Mouse (Mus musculus) heart, adult 18-20 months (tissue): ENCODE data around the gene Zdhhc12. TPM values are rescaled to one million over a fixed set of nuclear protein-coding genes. Genes with fewer than 3 reads are reported as not detected.
"Not testable (repeated sequence)": the region's sequence is repeated elsewhere in the genome, so short reads cannot be mapped to it uniquely, and the experiment has no call there.

Experiments
- DNase-seq, 2 experiments: peaks; one replicate each; pipeline ENCODE4 v3.0.0; 2021 to 2022; ENCODE audit warnings: mixed read lengths in 1 of 2
- total RNA-seq, 2 experiments: library from RNA; stranded (reverse); gene quantifications; 2 replicates each; pipeline ENCODE4 v1.2.3; 2021

The Zdhhc12 gene
- total RNA-seq, 2 experiments from 2014 or later = 2.8 to 3.9 TPM

DNA sequence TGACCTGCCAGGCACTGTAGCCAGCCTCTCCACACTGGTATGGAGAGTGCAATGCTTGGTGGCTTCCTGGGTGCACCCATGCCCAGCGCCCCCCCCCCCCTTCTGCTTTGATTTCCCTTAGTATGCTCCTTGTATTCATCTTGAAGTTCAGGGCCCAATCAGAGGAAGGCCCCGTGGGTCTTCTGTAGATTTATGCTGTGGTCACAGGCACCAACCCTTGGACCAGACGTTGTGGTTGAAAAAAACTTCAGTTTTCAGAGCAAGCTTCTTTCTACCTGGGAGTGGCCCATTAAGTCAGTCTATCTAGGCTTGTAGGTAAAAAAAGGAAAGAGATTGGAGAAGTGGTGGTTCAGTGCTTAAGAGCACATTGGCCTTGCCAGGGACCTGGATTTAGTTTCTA lies 29.7 kb downstream of the Zdhhc12 start:
- DNase-seq = no peak

DNA sequence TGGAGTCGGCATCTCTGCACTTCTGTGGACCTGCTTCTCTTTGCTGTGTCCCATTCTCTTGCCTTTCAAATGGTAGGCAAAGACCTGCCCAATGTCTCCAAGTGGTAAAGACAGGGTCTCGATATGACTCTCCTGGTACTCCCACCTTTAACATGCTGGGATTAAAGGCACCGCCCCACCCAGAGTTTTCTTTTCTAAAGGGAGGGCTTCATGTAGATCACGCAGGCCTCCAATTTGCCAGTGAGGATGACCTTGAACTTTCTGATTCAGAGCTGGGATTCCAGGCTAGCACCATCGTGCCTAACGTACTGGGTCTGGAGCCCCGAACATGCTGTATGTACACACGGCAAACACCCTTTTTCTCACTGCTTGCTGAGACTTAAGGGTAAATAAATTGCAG lies 30.2 kb downstream of the Zdhhc12 start:
- no peak for DNase-seq

DNA sequence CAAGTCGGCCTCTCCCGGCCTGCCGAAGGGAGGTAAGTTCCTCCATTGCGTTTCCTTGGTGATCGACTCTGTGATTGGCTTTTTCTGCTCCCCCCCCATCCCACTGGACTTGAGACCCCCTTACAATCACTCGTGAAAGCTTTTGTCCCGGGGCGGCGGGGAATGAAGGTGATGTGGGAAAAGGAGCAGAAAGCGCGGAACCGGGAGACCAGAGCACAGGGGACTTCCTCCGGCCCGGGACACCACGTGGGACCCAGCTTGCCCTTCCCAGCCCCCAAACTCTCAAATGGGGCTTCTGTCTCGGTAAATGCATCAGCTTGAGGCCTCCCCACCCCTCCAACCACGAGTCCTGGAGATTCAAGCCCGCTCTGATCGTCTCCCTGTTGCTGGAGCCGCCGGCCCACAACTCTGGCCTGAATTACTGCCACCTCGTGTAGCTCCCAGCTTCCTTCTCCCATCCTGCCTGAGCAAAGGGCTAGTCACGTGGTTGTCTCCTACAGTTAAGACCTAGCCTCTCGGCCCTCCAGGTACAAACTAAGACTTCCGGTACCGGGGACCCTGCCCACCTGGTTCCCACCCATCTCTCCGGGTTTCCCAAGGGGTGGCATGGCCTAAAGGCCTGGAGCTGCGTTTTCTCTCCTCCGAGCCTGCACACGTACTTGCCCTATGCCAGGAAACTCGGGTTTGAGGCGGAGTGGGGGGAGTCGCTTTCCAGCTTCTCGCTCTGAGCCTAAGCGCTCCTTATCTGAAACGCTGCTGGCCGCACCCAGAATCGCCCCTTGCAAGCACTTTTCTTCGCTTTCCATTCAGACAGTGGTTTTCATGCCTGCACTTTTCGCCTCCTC lies 31.0 kb downstream of the Zdhhc12 start:
- DNase-seq = peak; percentile 79 to 81

DNA sequence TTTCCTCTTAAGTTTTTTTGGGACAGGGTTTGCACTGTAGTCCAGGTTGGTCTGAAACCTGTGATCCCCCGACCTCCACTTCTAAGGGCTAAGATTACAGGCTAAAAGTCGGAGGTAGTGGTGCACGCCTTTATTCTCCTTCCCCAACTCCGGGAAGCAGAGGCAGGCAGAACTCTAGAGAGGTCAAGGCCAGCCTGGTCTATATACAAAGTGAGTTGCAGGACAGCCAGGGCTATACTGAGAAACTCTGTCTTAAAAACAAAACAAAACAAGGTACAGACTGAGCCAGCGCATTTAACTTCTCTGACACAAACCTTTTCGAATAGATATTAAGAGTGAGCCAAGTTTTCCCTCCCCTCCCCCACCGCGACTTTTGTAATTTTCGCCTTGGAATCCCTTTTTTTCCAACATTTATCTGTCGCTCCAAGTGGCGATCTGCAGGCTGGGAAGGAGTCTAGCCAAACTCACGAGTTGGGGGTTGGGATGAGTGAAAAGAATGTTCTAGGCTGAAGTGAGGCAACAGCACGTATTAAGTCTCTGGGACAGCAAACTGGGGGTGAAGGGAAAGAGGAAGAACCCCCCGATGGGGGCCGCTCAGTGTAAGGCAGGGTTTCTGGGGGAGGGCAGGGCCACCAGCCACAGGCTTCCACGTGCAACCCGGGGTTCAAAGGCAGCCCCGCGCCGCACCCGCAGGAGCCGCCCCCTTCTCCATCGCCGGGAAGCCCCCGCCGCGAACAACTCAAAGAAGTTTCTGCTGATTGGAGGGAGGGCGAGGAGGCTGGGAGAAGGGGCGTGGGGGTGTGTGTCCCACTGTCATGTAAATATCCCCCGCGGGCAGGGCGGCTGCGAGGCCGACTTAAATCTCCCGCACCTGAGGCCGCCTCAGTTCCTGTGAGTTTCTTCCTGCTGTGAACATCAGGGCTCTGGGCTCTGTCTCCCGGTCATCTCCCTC lies 32.0 kb downstream of the Zdhhc12 start:
- peak; percentile 40 to 58 for DNase-seq

DNA sequence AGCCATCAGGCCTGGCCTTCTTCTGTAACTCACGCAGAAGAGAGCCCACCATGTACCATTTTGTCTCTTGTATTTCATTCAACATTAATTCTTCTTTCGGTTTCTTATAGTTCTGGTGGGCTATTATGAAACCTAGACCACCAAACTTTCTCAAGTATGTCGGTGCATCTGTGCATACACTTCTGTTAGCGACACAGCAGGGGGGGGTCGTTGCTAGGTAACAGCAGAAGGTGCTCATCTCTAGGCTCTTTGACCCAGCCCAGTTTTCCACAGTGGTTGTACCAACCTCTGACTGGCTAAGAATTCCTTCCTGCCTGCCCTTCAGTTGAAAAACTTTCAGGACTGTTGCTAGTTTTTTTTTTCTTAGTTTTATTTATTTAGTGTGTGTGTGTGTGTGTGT lies 35.0 kb downstream of the Zdhhc12 start:
- no peak for DNase-seq

DNA sequence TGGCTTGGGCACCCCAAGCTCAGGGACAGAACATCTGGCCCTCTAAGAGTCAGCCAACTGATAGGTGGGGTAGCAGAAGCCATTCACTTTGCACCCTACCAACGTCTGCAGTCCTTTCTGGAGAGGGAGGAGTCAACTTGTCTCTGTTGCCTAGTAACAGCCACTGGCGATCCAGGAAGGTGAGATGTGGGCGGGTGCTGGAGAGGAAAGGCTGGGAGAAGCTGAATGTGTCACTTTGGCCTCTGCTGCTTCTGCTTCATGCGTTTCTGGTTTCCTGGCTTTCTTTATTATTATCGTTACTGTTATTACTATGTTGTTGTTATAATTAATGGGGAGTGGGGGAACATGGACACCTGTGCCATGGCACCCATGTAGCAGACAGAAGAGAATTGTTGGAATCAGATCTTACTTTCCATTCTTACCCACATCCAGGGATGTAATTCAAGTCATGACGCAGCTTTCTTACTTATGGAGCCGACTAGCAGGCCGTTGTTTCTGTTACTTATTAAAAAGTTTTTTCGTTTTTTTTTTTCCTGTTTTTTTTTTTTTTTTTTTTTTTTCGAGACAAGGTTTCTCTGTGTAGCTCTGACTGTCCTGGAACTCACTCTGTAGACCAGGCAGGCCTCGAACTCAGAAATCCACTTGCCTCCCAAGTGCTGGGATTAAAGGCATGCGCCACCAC lies 36.1 kb downstream of the Zdhhc12 start, which contains the start of gene Set:
Gene Set (plus strand): TSS at position 156 of the 682 bp plus-strand sequence.
- DNase-seq = no peak

DNA sequence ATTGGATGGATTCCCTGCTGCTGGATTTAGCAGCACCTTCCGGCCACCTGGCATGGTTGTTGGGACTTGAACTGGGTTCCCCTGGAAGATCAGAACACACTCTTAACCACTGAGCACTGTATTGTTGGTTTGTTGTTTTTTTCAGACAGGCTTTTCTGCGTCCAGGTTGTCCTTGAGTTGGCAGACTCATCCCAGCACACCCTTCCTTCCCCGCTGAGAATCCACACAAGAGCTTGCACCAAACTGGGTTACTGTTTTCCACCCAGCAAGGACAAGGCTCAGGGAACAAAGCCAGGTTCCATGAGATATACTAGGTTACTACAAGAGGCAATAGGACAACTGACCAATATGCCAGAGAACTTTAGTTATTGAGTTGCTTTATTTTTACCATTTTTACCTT lies 36.7 kb downstream of the Zdhhc12 start:
- no peak for DNase-seq

DNA sequence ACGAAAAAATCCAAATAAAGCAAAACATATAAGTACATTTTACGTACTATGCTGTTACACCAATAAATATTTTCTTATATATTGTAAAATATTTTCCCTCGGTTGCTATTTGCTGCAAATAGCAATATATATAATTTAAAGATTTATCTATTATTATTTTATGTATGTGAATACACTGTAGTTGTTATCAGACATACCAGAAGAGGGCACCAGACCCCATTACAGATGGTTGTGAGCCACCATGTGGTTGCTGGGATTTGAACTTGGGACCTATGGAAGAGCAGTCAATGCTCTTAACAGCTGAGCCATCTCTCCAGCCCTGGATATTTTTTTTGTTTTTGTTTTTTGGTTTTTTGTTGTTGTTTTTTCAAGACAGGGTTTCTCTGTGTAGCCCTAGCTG lies 38.1 kb downstream of the Zdhhc12 start:
- DNase-seq = not testable (repeated sequence)

DNA sequence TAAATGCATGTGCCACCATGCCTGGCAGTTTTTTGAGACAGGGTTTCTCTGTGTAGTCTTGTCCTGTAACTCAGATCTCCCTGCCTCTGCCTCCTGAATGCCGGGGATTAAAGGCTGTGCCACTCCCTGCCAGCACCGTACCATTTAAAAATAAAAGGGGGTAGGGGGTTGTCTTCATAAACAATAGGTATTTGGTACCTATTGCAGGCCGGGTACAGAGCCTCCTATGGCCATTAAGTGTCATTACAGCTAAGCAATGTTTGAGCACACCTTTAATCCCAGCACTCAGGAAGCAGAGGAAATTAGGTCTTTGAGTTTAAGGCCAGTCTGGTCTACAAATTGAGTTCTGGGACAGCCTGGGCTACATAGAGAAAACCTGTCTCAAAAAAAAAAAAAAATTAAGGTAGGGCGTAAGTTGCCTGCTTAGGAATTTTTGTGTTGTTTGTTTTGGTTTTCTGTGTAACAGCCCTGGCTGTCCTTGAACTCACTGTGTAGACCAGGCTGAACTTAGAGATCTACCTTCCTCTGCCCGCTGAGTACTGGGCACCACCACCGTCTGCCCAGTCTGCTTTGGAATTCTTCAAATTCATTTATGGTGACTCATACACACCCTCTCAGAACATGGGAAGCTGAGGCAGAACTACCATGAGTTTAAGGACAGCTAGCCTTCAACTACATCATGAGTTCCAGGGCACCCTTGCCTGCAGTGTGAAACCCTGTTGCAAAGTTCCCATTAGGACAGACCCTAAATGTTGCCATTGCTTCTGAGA lies 41.3 kb downstream of the Zdhhc12 start:
- no peak for DNase-seq

DNA sequence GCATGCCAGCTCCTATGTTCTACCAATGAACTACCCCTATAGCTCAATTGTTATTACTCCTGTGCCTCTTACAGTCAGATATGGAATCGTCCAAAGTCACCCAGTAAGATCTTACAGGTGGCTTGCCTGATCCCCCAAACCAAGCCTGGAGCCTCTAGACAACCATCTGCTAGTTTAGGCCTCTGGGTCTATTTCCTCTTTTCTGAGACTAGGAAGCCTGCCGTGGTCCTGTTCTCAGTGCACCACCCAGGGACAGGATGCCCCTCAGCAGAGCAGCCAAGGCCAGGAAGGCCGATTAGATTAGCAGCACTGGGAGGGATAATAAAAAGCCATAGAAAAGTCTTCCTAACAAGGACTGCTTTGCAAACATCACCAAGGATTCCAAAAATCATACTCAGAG lies 43.6 kb downstream of the Zdhhc12 start:
- no peak for DNase-seq

DNA sequence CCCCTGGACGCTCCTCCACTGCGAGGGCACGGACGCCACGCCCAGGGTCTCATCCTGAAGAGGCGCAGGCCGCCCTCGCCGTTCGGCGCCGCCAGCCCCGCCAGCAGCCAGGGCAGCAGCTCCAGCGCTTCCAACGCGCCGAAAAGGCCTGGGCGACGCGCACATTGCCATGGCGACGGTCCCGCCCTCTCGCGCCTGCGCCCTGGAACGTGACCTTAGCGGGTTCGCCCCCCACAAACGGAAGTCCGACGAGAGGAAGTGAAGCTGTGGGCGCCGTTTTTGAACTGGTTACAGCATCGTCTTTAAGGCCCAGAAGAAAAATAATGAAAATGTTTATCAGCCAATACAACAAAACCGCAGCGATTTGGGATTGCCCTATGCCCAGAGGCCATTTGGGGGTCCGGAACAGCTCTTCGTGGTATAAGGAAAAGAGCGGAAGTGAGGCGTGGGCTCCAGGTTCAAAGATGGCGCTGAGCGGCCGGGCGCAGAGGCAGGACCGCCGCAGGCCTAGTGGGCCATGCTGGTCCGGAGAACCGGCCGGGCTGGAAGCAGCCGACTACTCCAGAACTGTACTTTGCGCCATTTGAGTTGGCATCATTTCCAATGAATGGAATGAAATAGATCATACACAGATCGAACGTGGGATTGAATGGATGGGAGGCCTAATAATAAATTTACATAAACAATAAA lies 44.6 kb downstream of the Zdhhc12 start, which contains the start of gene Wdr34:
Gene Wdr34 (minus strand): TSS at position 183 of the 690 bp plus-strand sequence.
- peak; percentile 97 to 99 for DNase-seq

DNA sequence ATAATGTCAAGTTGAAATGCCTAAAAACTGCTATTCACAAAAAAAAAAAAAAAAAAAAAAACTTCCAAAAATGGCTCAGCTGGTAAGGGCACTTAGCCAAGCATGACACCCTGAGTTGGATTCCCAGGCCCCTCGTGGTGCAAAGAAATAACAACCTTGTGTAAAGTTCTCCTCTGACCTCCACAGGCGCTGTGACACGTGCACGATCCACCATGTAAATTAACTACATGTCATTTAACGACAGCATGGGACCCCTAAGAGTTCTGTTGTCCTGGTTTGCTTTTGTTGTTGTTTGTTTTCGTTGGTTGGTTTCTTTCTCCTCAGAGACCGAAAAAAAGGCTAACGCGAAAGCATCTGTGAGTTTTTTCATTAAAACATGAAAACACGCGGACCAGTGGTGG lies 45.3 kb downstream of the Zdhhc12 start:
- no peak for DNase-seq

DNA sequence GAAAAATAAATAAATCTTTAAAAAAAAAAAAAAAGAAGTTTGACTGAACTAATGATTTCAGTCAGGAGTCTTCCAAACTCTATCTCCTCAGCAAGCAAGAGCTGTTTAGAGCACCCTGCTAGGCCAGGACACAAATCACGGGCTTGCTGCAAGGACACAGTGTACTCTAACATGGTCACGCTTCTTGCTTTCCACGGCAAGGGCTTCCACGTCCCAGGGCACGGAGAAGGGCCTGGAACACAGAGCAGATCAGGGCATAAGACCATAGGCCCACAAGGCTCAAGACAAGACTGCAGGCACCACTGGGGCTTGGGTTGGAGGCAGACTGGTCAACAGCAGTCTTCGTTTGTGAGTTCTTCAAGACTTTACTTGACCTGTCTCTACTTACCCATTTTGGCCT lies 46.3 kb downstream of the Zdhhc12 start:
- DNase-seq = no peak

DNA sequence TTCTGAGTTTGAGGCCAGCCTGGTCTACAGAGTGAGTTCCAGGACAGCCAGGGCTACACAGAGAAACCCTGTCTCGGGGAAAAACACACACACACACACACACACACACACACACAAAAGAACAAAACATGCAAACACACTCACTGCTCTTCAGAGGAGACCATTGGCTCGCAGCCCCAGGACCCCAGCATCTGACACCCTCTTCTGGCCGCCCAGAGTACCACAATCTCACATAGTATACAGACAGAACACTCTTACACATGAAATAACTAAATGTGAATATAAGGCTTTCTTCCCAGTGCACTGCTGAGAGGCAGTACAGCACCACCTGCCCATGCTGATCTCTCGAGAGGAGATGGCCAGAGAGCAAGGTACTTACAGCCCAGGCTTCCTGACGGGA lies 48.9 kb downstream of the Zdhhc12 start:
- no peak for DNase-seq

DNA sequence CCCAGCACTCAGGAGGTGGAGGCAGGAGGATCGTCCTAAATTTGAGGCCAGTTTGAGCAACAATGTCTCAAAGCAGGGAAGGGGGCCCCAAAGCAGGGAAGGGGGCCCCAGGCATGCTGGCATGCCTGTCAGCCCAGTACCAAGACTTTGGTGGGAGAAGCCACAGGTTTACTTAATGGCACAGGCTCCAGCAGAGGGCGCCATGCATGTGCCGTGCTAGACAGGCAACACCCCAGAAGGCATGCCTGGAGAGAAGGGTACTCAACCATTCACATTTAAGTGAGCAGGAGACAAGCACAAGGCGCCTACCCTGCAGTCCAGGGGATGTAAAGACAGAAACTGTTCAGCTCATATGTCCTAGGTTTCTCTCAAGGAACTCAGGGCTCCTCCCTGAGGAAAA lies 51.0 kb downstream of the Zdhhc12 start:
- peak; percentile 70 to 85 for DNase-seq

Other genes with a start within 250 kb of the Zdhhc12 start
- 1 to 10 TPM; 1.9 to 2.7 TPM for gene Cercam, start 224.5 kb downstream of the Zdhhc12 start, total RNA-seq
- 10 to 100 TPM; 15.0 to 21.8 TPM for gene Odf2, start 204.4 kb downstream of the Zdhhc12 start, total RNA-seq
- 10 to 100 TPM; 22.7 to 24.7 TPM for gene Gle1, start 158.2 kb downstream of the Zdhhc12 start, total RNA-seq
- gene Sptan1, start 128.1 kb downstream of the Zdhhc12 start, total RNA-seq = 100 to 1,000 TPM; 157 to 176 TPM
- 1 to 10 TPM; 6.3 to 6.8 TPM for gene Wdr34, start 44.8 kb downstream of the Zdhhc12 start, total RNA-seq
- gene Set, start 36.3 kb downstream of the Zdhhc12 start, total RNA-seq = 10 to 100 TPM; 94.9 to 98.5 TPM
- 1 to 10 TPM; 7.8 to 9.3 TPM for gene Pkn3, start 16.0 kb downstream of the Zdhhc12 start, total RNA-seq
- 10 to 100 TPM; 21.8 to 23.5 TPM for gene Zer1, start 30.9 kb upstream of the Zdhhc12 start, total RNA-seq
- 10 to 100 TPM; 17.4 to 18.6 TPM for gene Tbc1d13, start 40.1 kb upstream of the Zdhhc12 start, total RNA-seq
- 10 to 100 TPM; 89.0 to 98.3 TPM for gene Endog, start 77.8 kb upstream of the Zdhhc12 start, total RNA-seq
- 1 to 10 TPM; 4.8 to 6.4 TPM for gene Spout1, start 84.8 kb upstream of the Zdhhc12 start, total RNA-seq
- 10 to 100 TPM; 36.0 to 36.5 TPM for gene Kyat1, start 112.2 kb upstream of the Zdhhc12 start, total RNA-seq
- gene Lrrc8a, start 144.1 kb upstream of the Zdhhc12 start, total RNA-seq = 10 to 100 TPM; 77.9 to 86.5 TPM
- 1 to 10 TPM; 3.4 to 3.6 TPM for gene Gm28035, start 146.9 kb upstream of the Zdhhc12 start, total RNA-seq
- gene Phyhd1, start 172.6 kb upstream of the Zdhhc12 start, total RNA-seq = 100 to 1,000 TPM; 109 to 110 TPM
- not detected for gene Gm28038, start 187.4 kb upstream of the Zdhhc12 start, total RNA-seq
- gene Dolk, start 192.7 kb upstream of the Zdhhc12 start, total RNA-seq = 10 to 100 TPM; 23.4 to 25.5 TPM
- gene Nup188, start 192.7 kb upstream of the Zdhhc12 start, total RNA-seq = 10 to 100 TPM; 19.5 to 20.7 TPM